ENCODE assay signal across 11 mouse cellular contexts in the genomic region with DNA sequence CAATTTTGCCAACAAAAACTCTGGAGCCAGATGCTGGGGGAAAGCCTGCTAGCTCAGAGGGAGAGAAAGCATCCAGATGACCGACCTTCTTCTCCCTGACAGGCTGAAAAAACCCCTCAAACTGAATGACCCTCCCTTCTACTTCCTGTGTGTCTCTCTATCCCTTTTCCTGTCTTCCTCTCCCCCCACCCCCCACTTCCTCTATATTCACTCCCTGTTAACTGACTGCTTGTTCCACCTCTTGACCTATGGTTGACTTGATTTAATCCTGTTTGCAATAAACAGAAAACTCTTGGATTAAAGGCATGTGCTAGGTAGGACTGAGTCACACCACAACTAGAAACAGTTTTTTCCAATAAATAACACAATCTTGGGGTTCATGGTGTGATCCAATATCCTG. TPM values are rescaled to one million over a fixed set of nuclear protein-coding genes. Genes with fewer than 3 reads are reported as not detected.
"Had no signal": no experiment of that assay in that cellular context is flagged by ENCODE, and none has a peak within 500 bp of the region (broad histone marks: within the 10 kb centered on the region; RNA-seq: fewer than 3 reads in every experiment).

No protein-coding gene starts in this region.

- DNase-seq: liver, postnatal 0 days; lung, adult 2 months; lung, postnatal 14 days; lung, postnatal 36 days; midbrain, embryonic 14.5 days; right cerebral cortex, postnatal 14 days; thymus, adult 18-20 months; thymus, postnatal 14 days; thymus, postnatal 36 days had no signal

- ATAC-seq: liver, postnatal 0 days; lung, postnatal 0 days had no signal

RNA-seq across cellular contexts. Expression of a gene that starts 33.4 kb away (rescaled TPM):
- total RNA-seq: midbrain, postnatal 0 days had no signal

RNA-seq across cellular contexts. Expression of a gene that starts 47.2 kb away (rescaled TPM):
- total RNA-seq: midbrain, postnatal 0 days had no signal
